Mouse (Mus musculus) right cerebral cortex, adult 18-20 months (tissue): ENCODE measurements around the gene Hsf2bp.

Source experiments
- DNase-seq: peaks from one replicate; pipeline ENCODE4 v3.0.0; 2022; ENCODE audit warnings: mixed read lengths

Gene Hsf2bp

GRCm38 (mm10) chr17:31904036-31904435 is 132.1 kb downstream of the Hsf2bp start:
- no peak for DNase-seq

GRCm38 (mm10) chr17:31902630-31903198 is 133.4 kb downstream of the Hsf2bp start:
- no peak for DNase-seq

- DNase-seq = no peak
Observed at GRCm38 (mm10) chr17:31901461-31902204, 134.5 kb downstream of the Hsf2bp start.

- DNase-seq = no peak
Observed at GRCm38 (mm10) chr17:31898941-31899340, 137.2 kb downstream of the Hsf2bp start.

GRCm38 (mm10) chr17:31897186-31897793 is 138.9 kb downstream of the Hsf2bp start:
- no peak for DNase-seq

- DNase-seq = no peak
Observed at GRCm38 (mm10) chr17:31896751-31897150, 139.4 kb downstream of the Hsf2bp start.

GRCm38 (mm10) chr17:31896311-31896710 is 139.8 kb downstream of the Hsf2bp start:
- DNase-seq = no peak
